Mouse (Mus musculus): ENCODE data around the gene Zmym5. TPM values are rescaled to one million over a fixed set of nuclear protein-coding genes. Genes with fewer than 3 reads are reported as not detected.

Zmym5 gene
- polyA plus RNA-seq, 1 experiment from 2014 or later, result 17.8 TPM

DNA sequence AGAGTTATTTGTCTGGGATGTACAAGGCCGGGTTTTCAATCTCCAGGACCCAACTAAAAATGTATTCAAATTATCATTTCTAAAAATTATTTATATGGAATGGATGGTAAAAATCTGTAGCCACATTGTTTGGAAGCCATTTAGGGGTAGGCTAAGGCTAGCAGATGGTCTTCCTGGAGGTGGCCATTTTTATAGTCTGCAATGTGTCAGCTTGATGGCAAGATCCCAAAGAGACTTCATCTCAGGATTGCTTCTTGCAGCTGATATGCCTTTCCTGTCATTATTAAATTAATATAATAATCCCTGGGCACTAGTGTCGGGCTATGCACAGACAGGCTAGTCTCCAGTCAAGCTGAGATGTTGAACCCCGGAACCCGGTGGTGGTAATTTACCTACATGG lies 60.2 kb downstream of the Zmym5 start:
- H3K4me3 ChIP-seq (ENCODE audit: low read depth, low read length), result no peak overlapping the region
- 95% methylated on average over 4 of the region's 4 CpGs for WGBS
- no peaks in the 10 kb centered on the region for H3K9me3 ChIP-seq (ENCODE audit: control insufficient read depth, low read length)
- ATAC-seq (ENCODE audit: insufficient read depth, low FRiP score, low TSS enrichment) (no peak), DNase-seq (ENCODE audit: low spot score) (no peak)
- H3K36me3 ChIP-seq (ENCODE audit: control insufficient read depth, insufficient read depth, low read length), result no peaks in the 10 kb centered on the region
- H3K27me3 ChIP-seq (ENCODE audit: control insufficient read depth, insufficient read depth, low read length), result no peaks in the 10 kb centered on the region
- H3K9ac ChIP-seq (ENCODE audit: low read length), result no peak overlapping the region
- H3K4me1 ChIP-seq (ENCODE audit: control insufficient read depth, insufficient read depth, low read length), result no peaks in the 10 kb centered on the region
- no peak overlapping the region for H3K4me2 ChIP-seq (ENCODE audit: low read depth)
- H3K27ac ChIP-seq (ENCODE audit: low read depth, low read length), result no peak overlapping the region

Other genes starting within 250 kb of the Zmym5 start
- gene Cenpj, start 236.3 kb downstream of the Zmym5 start, polyA plus RNA-seq (2014; fragmentation: Nextera tagmentation; extraction: Ambion mirVana), result 22.7 and 24.0 TPM in 2 replicates
- 0.95 and 0.99 TPM in 2 replicates for gene Parp4, start 236.1 kb downstream of the Zmym5 start, polyA plus RNA-seq (2014; fragmentation: Nextera tagmentation; extraction: Ambion mirVana)
- 38.7 and 45.5 TPM in 2 replicates for gene Mphosph8, start 143.5 kb downstream of the Zmym5 start, polyA plus RNA-seq (2014; fragmentation: Nextera tagmentation; extraction: Ambion mirVana)
- gene Pspc1, start 33.4 kb downstream of the Zmym5 start, polyA plus RNA-seq (2014; fragmentation: Nextera tagmentation; extraction: Ambion mirVana), result 51.4 and 51.5 TPM in 2 replicates
- gene Zmym2, start 74.9 kb upstream of the Zmym5 start, polyA plus RNA-seq (2014; fragmentation: Nextera tagmentation; extraction: Ambion mirVana), result 56.7 and 67.9 TPM in 2 replicates
- gene Gja3, start 246.4 kb upstream of the Zmym5 start, polyA plus RNA-seq (2014; fragmentation: Nextera tagmentation; extraction: Ambion mirVana), result 0.13 and 0.51 TPM in 2 replicates

All from neural tube, embryonic 11.5 days (tissue).